Mouse (Mus musculus): Measurements from ENCODE around the gene Cd2bp2.
"Not testable (repeated sequence)": the region's sequence is repeated elsewhere in the genome, so short reads cannot be mapped to it uniquely, and the experiment has no call there.

Cd2bp2 gene

GRCm38 (mm10) chr7:127188305-127189276, 7.3 kb downstream of the Cd2bp2 start:
- DNase-seq = no peak

GRCm38 (mm10) chr7:127187351-127187750, 8.5 kb downstream of the Cd2bp2 start:
- no peak for DNase-seq

- DNase-seq = no peak
Observed at GRCm38 (mm10) chr7:127185601-127186000, 10.2 kb downstream of the Cd2bp2 start.

GRCm38 (mm10) chr7:127184720-127185119, 11.1 kb downstream of the Cd2bp2 start:
- no peak for DNase-seq

- DNase-seq = no peak
Observed at GRCm38 (mm10) chr7:127183828-127184227, 12.0 kb downstream of the Cd2bp2 start.

GRCm38 (mm10) chr7:127183345-127183744, 12.5 kb downstream of the Cd2bp2 start:
- DNase-seq = no peak

- DNase-seq = not testable (repeated sequence)
Observed at GRCm38 (mm10) chr7:127181724-127182123, 14.1 kb downstream of the Cd2bp2 start.

- no peak for DNase-seq
Observed at GRCm38 (mm10) chr7:127180783-127181182, 15.1 kb downstream of the Cd2bp2 start.

- DNase-seq = no peak
Observed at GRCm38 (mm10) chr7:127176937-127177336, 18.9 kb downstream of the Cd2bp2 start.

- DNase-seq = no peak
Observed at GRCm38 (mm10) chr7:127166501-127166900, 29.3 kb downstream of the Cd2bp2 start.

- DNase-seq = no peak
Observed at GRCm38 (mm10) chr7:127165607-127166493, 30.0 kb downstream of the Cd2bp2 start.

GRCm38 (mm10) chr7:127164002-127164401, 31.8 kb downstream of the Cd2bp2 start:
- DNase-seq = no peak

GRCm38 (mm10) chr7:127162546-127162945, 33.3 kb downstream of the Cd2bp2 start:
- DNase-seq = no peak

- DNase-seq = no peak
Observed at GRCm38 (mm10) chr7:127157548-127157947, 38.3 kb downstream of the Cd2bp2 start.

GRCm38 (mm10) chr7:127153477-127153876, 42.4 kb downstream of the Cd2bp2 start:
- DNase-seq = no peak

- DNase-seq = no peak
Observed at GRCm38 (mm10) chr7:127152464-127152863, 43.4 kb downstream of the Cd2bp2 start.

GRCm38 (mm10) chr7:127147901-127148300, 47.9 kb downstream of the Cd2bp2 start:
- DNase-seq = no peak

- DNase-seq = no peak
Observed at GRCm38 (mm10) chr7:127146267-127146603, 49.6 kb downstream of the Cd2bp2 start.

- DNase-seq = no peak
Observed at GRCm38 (mm10) chr7:127145387-127146266, 50.2 kb downstream of the Cd2bp2 start.

GRCm38 (mm10) chr7:127144412-127144811, 51.4 kb downstream of the Cd2bp2 start:
- DNase-seq = no peak

GRCm38 (mm10) chr7:127142666-127143065, 53.2 kb downstream of the Cd2bp2 start:
- no peak for DNase-seq

GRCm38 (mm10) chr7:127142214-127142613, 53.6 kb downstream of the Cd2bp2 start:
- no peak for DNase-seq

Measured in kidney, adult 11 months (tissue).